Mouse (Mus musculus): ENCODE measurements around the gene Hus1. TPM values are rescaled to one million over a fixed set of nuclear protein-coding genes. Genes with fewer than 3 reads are reported as not detected.

The Hus1 gene
- total and polyA plus RNA-seq, 3 experiments: 21.7 to 29.4 TPM; not detected in 1

- Histone ChIP-seq H3K79me2 (ENCODE audit: control insufficient read depth, insufficient read depth, low read length, poor library complexity) (no peaks in the 10 kb centered on the region), H3K9me3 (replicated peaks; ENCODE audit: insufficient read depth, low read length) (no peaks in the 10 kb centered on the region), H3K4me3 (ENCODE audit: control insufficient read depth in 1 of 2, insufficient read depth in 1 of 2, low read depth in 2 of 2, low read length in 2 of 2) (no peak overlapping the region), H3K36me3 (ENCODE audit: control insufficient read depth in 1 of 2, insufficient read depth in 2 of 2, low read length in 2 of 2) (no peaks in the 10 kb centered on the region), H3K27me3 (ENCODE audit: control insufficient read depth in 1 of 2, insufficient read depth in 2 of 2, low read length in 2 of 2) (no peaks in the 10 kb centered on the region; a peak in 1 of 4 replicates), H3K9ac (ENCODE audit: control insufficient read depth, low read depth, low read length, poor library complexity, severe bottlenecking) (no peak overlapping the region), H3K27ac (ENCODE audit: control insufficient read depth, low read depth, low read length) (no peak overlapping the region), H3K4me1 (ENCODE audit: control insufficient read depth in 1 of 2, insufficient read depth in 2 of 2, low read length in 2 of 2) (0 out of 4 replicates have a peak, but pooled peaks cover 0 to 2% of the 10 kb centered on the region in 2 experiments)
- no peak for DNase-seq (ENCODE audit: low read depth, low spot score)
- TF ChIP-seq TBP (IDR thresholded peaks at IDR 0.05; ENCODE audit: low read depth, low read length) (0 out of 2 replicates have a peak, but pooled peaks have one; percentile 25), MYB (IDR thresholded peaks at IDR 0.05; ENCODE audit: low read depth, low read length) (no peak)
These were observed 40.9 kb upstream of the Hus1 start for GRCm38 (mm10) chr11:9051895-9052294.

DNA sequence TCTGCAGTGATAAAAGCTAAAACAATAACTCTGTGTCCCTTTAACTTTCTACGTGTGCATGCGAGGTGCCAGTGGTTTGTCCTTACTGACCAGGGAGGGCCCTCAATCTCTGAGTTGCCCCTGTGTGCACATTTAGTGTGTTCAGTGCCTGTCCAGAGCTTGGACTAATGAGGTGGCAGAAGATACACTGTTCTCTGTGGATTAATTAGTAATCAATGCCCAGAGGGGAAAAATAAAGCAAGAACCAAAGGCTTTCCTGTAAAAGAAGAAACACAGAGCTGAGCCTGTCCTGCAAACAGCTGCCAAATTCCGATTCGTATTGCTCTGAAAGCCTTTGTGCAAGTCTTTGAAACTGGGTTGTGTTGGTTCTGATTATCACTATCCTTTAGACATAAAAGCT lies 39.2 kb upstream of the Hus1 start:
- H3K4me1 ChIP-seq (ENCODE audit: control insufficient read depth in 1 of 2, insufficient read depth in 2 of 2, low read length in 2 of 2): no peaks in the 10 kb centered on the region
- TF ChIP-seq POLR2AphosphoS2 (IDR thresholded peaks at IDR 0.05; ENCODE audit: low read length) (no peak), ZKSCAN1 (IDR thresholded peaks at IDR 0.05; ENCODE audit: low read depth, low read length) (no peak), E2F4 (IDR thresholded peaks at IDR 0.05; ENCODE audit: borderline replicate concordance, low read depth, low read length) (no peak), POLR2A (IDR thresholded peaks at IDR 0.05; ENCODE audit: control insufficient read depth in 1 of 2, insufficient read depth in 1 of 2, low read depth in 1 of 2, low read length in 2 of 2, poor library complexity in 1 of 2) (no peak), BHLHE40 (IDR thresholded peaks at IDR 0.05; ENCODE audit: borderline replicate concordance, low read depth, low read length) (no peak), TCF12 (IDR thresholded peaks at IDR 0.05; ENCODE audit: low read depth, low read length) (no peak), MYC (IDR thresholded peaks at IDR 0.05; ENCODE audit: low read depth, low read length) (no peak), HCFC1 (IDR thresholded peaks at IDR 0.05; ENCODE audit: low read depth, low read length) (no peak), RCOR1 (IDR thresholded peaks at IDR 0.05; ENCODE audit: low read depth, low read length) (no peak), ZMIZ1 (IDR thresholded peaks at IDR 0.05; ENCODE audit: low read depth, low read length) (no peak), CTCF (IDR thresholded peaks at IDR 0.05 in 2 of 3, conservative IDR thresholded peaks at IDR 0.05 in 1 of 3; ENCODE audit: control insufficient read depth in 1 of 3, insufficient read depth in 1 of 3, low read depth in 2 of 3, low read length in 3 of 3, poor library complexity in 1 of 3, severe bottlenecking in 1 of 3) (no peak), ZC3H11A (IDR thresholded peaks at IDR 0.05; ENCODE audit: low read depth, low read length) (no peak), TAL1 (IDR thresholded peaks at IDR 0.05; ENCODE audit: low read length) (no peak), KAT2A (conservative IDR thresholded peaks at IDR 0.05; ENCODE audit: low read depth, low read length) (no peak), MYB (IDR thresholded peaks at IDR 0.05; ENCODE audit: low read depth, low read length) (no peak), NRF1 (IDR thresholded peaks at IDR 0.05; ENCODE audit: insufficient read depth, low read depth, low read length, poor library complexity, severe bottlenecking) (no peak), POLR2AphosphoS5 (IDR thresholded peaks at IDR 0.05; ENCODE audit: borderline replicate concordance, low read depth, low read length) (no peak), USF1 (IDR thresholded peaks at IDR 0.05; ENCODE audit: low read depth, low read length) (no peak), GABPA (IDR thresholded peaks at IDR 0.05; ENCODE audit: low read depth, low read length) (no peak), TBP (IDR thresholded peaks at IDR 0.05; ENCODE audit: low read depth, low read length) (no peak)
- H3K79me2 ChIP-seq (ENCODE audit: control insufficient read depth, insufficient read depth, low read length, poor library complexity): no peaks in the 10 kb centered on the region
- no peak overlapping the region for H3K27ac ChIP-seq (ENCODE audit: control insufficient read depth, low read depth, low read length)
- no peaks in the 10 kb centered on the region for H3K36me3 ChIP-seq (ENCODE audit: control insufficient read depth in 1 of 2, insufficient read depth in 2 of 2, low read length in 2 of 2)
- no peak overlapping the region for H3K4me3 ChIP-seq (ENCODE audit: control insufficient read depth in 1 of 2, insufficient read depth in 1 of 2, low read depth in 2 of 2, low read length in 2 of 2)
- H3K9ac ChIP-seq (ENCODE audit: control insufficient read depth, low read depth, low read length, poor library complexity, severe bottlenecking): no peak overlapping the region
- no peaks in the 10 kb centered on the region for H3K9me3 ChIP-seq (replicated peaks; ENCODE audit: insufficient read depth, low read length)
- no peaks in the 10 kb centered on the region; a peak in 2 of 4 replicates for H3K27me3 ChIP-seq (ENCODE audit: control insufficient read depth in 1 of 2, insufficient read depth in 2 of 2, low read length in 2 of 2)
- DNase-seq (ENCODE audit: low read depth, low spot score): no peak

Data from MEL (cell line).